Mouse (Mus musculus) ES-E14 (cell line): ENCODE measurements around the gene Slc2a3. TPM values are rescaled to one million over a fixed set of nuclear protein-coding genes. Genes with fewer than 3 reads are reported as not detected.

Source experiments
- DNase-seq: peaks from one replicate; pipeline ENCODE4 v3.0.0-alpha.2; 2013; ENCODE audit warnings: low read depth, low spot score
- H3K27ac ChIP-seq: 2 replicates; pipeline ENCODE4 v1.5.1; 2012; ENCODE audit warnings: low read depth, mild to moderate bottlenecking, low read length, moderate library complexity, mixed read lengths; ENCODE audit not compliant: poor library complexity, insufficient read depth, severe bottlenecking
- H3K36me3 ChIP-seq: 2 replicates; pipeline ENCODE4 v1.6.1; 2012; ENCODE audit warnings: mild to moderate bottlenecking, low read length, moderate library complexity, mixed read lengths; ENCODE audit not compliant: control insufficient read depth, poor library complexity, insufficient read depth, severe bottlenecking
- H3K4me1 ChIP-seq, 2 experiments: fragments of 150-350 bp in 1 of 2; sonication (generic) in 1 of 2; 2 replicates each; pipeline ENCODE4 v1.6.1; 2012; ENCODE audit warnings: low read length in 2 of 2, mild to moderate bottlenecking in 1 of 2, mixed read lengths in 1 of 2; ENCODE audit not compliant: control insufficient read depth in 2 of 2, insufficient read depth in 2 of 2, poor library complexity in 1 of 2
- H3K4me3 ChIP-seq, 2 experiments: fragments of 150-350 bp in 1 of 2; sonication (generic) in 1 of 2; 2 replicates each; pipeline ENCODE4 v1.5.1; 2012; ENCODE audit warnings: low read length in 2 of 2, low read depth in 1 of 2, mild to moderate bottlenecking in 1 of 2, mixed read lengths in 1 of 2; ENCODE audit not compliant: insufficient read depth in 1 of 2, poor library complexity in 1 of 2, severe bottlenecking in 1 of 2
- H3K9ac ChIP-seq: 2 replicates; pipeline ENCODE4 v1.6.1; 2012; ENCODE audit warnings: low read depth, mild to moderate bottlenecking, low read length, mixed read lengths; ENCODE audit not compliant: poor library complexity, insufficient read depth, severe bottlenecking
- H3K9me3 ChIP-seq: fragments of 150-350 bp; sonication (generic); 2 replicates; pipeline ENCODE4 v1.6.1; 2012; ENCODE audit warnings: low read depth, mild to moderate bottlenecking, low read length; ENCODE audit not compliant: control insufficient read depth, insufficient read depth
- CHD2 ChIP-seq: IDR thresholded peaks from 2 replicates; pipeline ENCODE4 v1.6.1; 2014; ENCODE audit warnings: mild to moderate bottlenecking, low read depth, low read length, inconsistent platforms
- HCFC1 ChIP-seq: IDR thresholded peaks from 2 replicates; pipeline ENCODE4 v1.6.1; 2012; ENCODE audit warnings: low read length, inconsistent platforms, borderline replicate concordance; ENCODE audit not compliant: insufficient read depth
- MAFK ChIP-seq: IDR thresholded peaks from 2 replicates; pipeline ENCODE4 v1.6.1; 2014; ENCODE audit warnings: mild to moderate bottlenecking, low read depth, low read length, inconsistent platforms; ENCODE audit not compliant: insufficient read depth
- ZC3H11A ChIP-seq: IDR thresholded peaks from 2 replicates; pipeline ENCODE4 v1.6.1; 2012; ENCODE audit warnings: low read depth, mild to moderate bottlenecking, inconsistent platforms, low read length, borderline replicate concordance
- ZNF384 ChIP-seq: IDR thresholded peaks from 2 replicates; pipeline ENCODE4 v1.6.1; 2012; ENCODE audit warnings: low read depth, low read length, inconsistent platforms
- in situ Hi-C, 2 experiments: fragments of 600-800 bp; cut with MboI; formaldehyde crosslinking; loops; one replicate each; pipeline ENCODE4 v1.15.1; 2025; ENCODE audit warnings: low sequenced_read_pairs in 2 of 2, inconsistent platforms in 1 of 2; ENCODE audit not compliant: unreplicated experiment in 2 of 2
- total RNA-seq: library from RNA; depleted of rRNA; stranded (reverse); fragments of 300-350 nt; gene quantifications from 2 replicates; pipeline ENCODE4 v1.2.3, GENCODE M21; 2012

Gene Slc2a3
- total RNA-seq, 1 experiment, result 890 TPM

DNA sequence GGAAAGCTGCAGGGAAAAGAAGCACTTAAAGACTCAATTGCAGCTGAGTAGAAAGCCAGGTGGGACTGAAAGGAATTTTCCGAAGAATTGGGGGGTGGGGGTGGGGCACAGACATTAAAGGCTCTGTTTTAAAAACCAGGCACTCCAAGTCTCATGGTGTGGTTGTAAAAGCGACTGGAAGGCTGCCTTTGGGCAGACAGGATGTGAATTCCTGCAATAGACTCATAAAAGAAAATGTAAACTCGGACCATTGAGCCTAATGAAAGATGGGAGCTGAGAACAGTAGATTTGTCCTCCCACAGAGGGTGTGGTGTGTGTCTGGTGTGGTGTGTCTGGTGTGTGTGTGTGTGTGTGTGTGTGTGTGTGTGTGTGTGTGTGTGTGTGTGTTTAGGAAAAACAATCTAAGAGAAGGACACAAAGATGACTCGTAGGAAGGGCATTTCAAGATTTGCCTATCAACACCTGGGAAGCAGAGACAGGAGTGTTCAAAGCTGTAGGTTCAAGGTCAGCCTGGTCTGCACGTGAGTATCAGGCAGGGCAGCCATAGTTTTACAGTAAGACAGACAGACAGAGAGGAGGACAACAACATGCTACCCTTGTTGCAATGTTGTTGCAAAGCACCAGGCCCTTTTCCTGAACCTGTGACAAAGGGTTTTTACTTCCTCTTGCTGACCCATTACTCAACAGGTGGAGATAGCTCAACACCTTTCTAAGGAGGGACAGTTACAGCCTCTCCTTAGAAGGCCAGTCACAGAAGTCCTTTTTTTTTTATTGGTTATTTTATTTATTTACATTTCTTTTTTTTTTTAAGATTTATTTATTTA, 35.1 kb downstream of the Slc2a3 start:
- in situ Hi-C loops, result no loop called here
- H3K27ac ChIP-seq, result peak overlapping the region; percentile 98
- DNase-seq, result peak; percentile 89
- peak overlapping the region in 1 of 2 experiments; percentile 23; a peak in 2 of 4 replicates for H3K4me3 ChIP-seq
- H3K9me3 ChIP-seq, result no peaks in the 10 kb centered on the region
- peaks cover 9 to 17% of the 10 kb centered on the region in 2 experiments; a peak in 3 of 4 replicates for H3K4me1 ChIP-seq
- TF ChIP-seq MAFK (no peak), HCFC1 (no peak), CHD2 (0 out of 2 replicates have a peak, but pooled peaks have one; percentile 45)
- no peaks in the 10 kb centered on the region for H3K36me3 ChIP-seq
- peak overlapping the region; percentile 63 for H3K9ac ChIP-seq

GRCm38 (mm10) chr6:122765298-122765956, 36.0 kb downstream of the Slc2a3 start:
- Histone ChIP-seq H3K4me3 (peak overlapping the region; percentile 61), H3K9me3 (no peaks in the 10 kb centered on the region), H3K9ac (peak overlapping the region; percentile 21; the same call in 1 of the 2 replicates), H3K27ac (peak overlapping the region; percentile 98), H3K36me3 (no peaks in the 10 kb centered on the region), H3K4me1 (peaks cover 4 to 16% of the 10 kb centered on the region in 2 experiments; a peak in 3 of 4 replicates)
- in situ Hi-C loops, result no loop called here
- TF ChIP-seq ZNF384, result no peak
- no peak for TF ChIP-seq MAFK
- no peak for TF ChIP-seq HCFC1
- TF ChIP-seq ZC3H11A, result no peak
- TF ChIP-seq CHD2, result no peak
- DNase-seq, result peak; percentile 84

- H3K36me3 ChIP-seq, result no peaks in the 10 kb centered on the region
- peak overlapping the region; percentile 98 for H3K27ac ChIP-seq
- peaks cover 4 to 12% of the 10 kb centered on the region in 2 experiments; a peak in 3 of 4 replicates for H3K4me1 ChIP-seq
These were observed 36.8 kb downstream of the Slc2a3 start for GRCm38 (mm10) chr6:122764446-122765297.

GRCm38 (mm10) chr6:122763844-122764445, 37.5 kb downstream of the Slc2a3 start:
- H3K4me1 ChIP-seq, result peaks cover 4 to 14% of the 10 kb centered on the region in 2 experiments; a peak in 3 of 4 replicates
- DNase-seq, result no peak
- no peak for TF ChIP-seq ZNF384
- no peak for TF ChIP-seq MAFK
- no peak for TF ChIP-seq HCFC1
- no peak for TF ChIP-seq CHD2
- TF ChIP-seq ZC3H11A, result no peak
- no peaks in the 10 kb centered on the region for H3K36me3 ChIP-seq
- H3K4me3 ChIP-seq, result peak overlapping the region; percentile 61
- H3K9ac ChIP-seq, result peak overlapping the region; percentile 80
- in situ Hi-C loops, result no loop called here
- no peaks in the 10 kb centered on the region for H3K9me3 ChIP-seq
- peak overlapping the region; percentile 98 for H3K27ac ChIP-seq

More at GRCm38 (mm10) chr6:122764446-122765297, 36.8 kb downstream of the Slc2a3 start:
- in situ Hi-C loops, result no loop called here
- Histone ChIP-seq H3K4me3 (peak overlapping the region; percentile 61), H3K9ac (peak overlapping the region; percentile 80), H3K9me3 (no peaks in the 10 kb centered on the region)
- DNase-seq, result no peak
- TF ChIP-seq ZNF384 (no peak), CHD2 (no peak), MAFK (0 out of 2 replicates have a peak, but pooled peaks have one; percentile 35), ZC3H11A (no peak), HCFC1 (no peak)
